Mouse (Mus musculus): ENCODE results near the gene Nelfe. TPM values are rescaled to one million over a fixed set of nuclear protein-coding genes. Genes with fewer than 3 reads are reported as not detected.
"Not testable (repeated sequence)": the region's sequence is repeated elsewhere in the genome, so short reads cannot be mapped to it uniquely, and the experiment has no call there.

Nelfe gene
- 10 to 100 TPM in 1 of 2 experiments, 1 to 10 TPM in 1; 9.7 to 13.4 TPM for total RNA-seq (2021)
- long read RNA-seq, experiment 1, partial matches to known transcripts = 1 of 4 reads
- long read RNA-seq, experiment 1, other reads (novel, unspliced or antisense) = 0 of 4 reads
- long read RNA-seq, experiment 2, partial matches to known transcripts = 1 of 9 reads
- long read RNA-seq, experiment 2, other reads (novel, unspliced or antisense) = 0 of 9 reads

DNA sequence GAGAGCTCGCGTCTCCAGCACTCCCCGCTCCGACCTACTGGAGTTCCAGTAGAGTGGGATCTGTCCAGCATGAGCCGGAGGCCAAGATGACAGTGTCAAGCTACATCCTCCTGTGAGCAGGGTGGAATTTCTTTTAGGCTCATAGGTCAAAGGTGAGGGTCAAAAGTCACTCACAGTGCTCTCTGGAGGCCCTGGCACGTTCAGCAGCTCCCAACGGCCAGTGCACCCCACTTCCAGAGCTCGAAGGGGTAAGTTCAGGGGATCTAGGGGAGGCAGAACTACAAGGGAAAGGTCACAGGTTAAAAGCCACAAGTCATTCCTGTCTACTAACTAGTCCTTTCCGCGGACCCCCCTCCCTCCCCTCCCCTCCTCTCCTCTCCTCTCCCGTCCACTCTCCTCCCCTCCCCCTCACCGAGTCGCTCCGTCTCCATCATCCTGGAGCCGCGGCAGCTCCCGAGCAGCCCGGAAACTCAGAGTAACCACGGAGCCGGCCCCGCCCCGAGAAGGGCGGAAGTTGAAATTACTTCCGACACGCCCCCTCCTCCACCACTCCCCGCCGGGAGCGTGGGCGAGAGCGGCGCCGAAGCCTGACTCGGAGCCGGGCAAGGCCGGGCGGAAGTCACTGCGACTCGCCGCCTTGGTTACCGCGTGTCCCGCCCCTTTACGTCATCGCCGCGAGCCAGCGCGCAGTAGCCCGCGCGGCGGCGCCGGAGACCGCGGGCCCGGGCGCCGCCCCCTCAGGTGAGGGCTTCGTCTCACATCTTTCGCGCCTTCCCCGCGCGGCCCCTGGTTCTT, at the start of gene Nelfe, which contains the start of gene Skiv2l:
Nelfe (plus strand) TSS at position 670 of the 795 bp plus-strand sequence.
Skiv2l (minus strand) TSS at position 489 of the 795 bp plus-strand sequence.
- intact Hi-C loops (cut with DNase I; ENCODE audit: low total_unique reads) = loop anchor here (5.0 to 10.0 kb wide), 2 partner anchors 42 to 135 kb away; partner anchors contain the start of gene Lsm2
- peak; percentile 99 for DNase-seq

DNA sequence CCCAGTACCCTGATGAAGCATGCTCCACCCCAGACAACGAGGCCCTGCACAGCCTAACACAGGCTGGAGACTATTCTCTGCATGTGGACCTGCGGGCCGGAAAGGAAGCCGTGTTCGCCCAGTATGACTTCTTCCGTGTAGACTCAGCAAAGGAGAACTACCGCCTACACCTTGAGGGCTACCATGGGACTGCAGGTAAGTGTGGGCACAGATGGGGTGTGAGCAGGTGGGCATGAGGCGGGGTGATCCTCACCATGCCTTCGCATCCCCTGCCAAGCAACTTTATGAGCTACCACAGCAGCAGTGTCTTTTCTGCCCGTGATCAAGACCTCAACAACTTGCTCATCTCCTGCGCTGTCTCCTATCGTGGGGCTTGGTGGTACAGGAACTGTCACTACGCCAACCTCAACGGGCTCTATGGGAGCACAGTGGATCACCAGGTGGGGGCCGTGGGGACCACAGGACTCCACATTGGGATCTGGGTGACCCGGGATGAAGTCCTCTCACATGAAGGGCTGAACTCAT, 49.3 kb upstream of the Nelfe start:
- intact Hi-C loops (cut with DNase I; ENCODE audit: low total_unique reads) = loop anchor here (10.0 kb wide), 1 partner anchor 76 kb away; no protein-coding TSS in a partner anchor

DNA sequence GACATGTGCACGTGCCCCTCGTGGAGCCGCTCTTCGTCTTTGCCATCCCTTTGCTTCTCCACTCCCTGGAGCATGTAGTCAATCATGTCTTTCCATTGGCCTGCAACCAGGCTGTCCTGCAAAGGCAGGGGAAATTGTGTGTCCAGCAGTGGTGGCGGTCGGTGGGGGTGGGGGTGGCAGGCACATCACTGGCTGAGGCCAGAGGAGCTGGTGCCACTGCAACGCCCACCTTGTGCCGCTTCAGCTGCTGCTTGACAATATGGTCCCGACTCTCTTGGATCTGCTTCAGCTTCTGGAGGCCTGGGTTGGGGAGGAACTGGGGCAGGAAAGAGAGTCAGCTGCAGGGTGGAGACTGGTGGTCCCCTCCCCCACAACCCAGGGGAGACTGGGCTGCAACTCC, 47.4 kb upstream of the Nelfe start:
- DNase-seq = not testable (repeated sequence)
- intact Hi-C loops (cut with DNase I; ENCODE audit: low total_unique reads) = loop anchor here (10.0 kb wide), 1 partner anchor 78 kb away; no protein-coding TSS in a partner anchor

More for the DNA sequence above, 49.3 kb upstream of the Nelfe start:
- not testable (repeated sequence) for DNase-seq

DNA sequence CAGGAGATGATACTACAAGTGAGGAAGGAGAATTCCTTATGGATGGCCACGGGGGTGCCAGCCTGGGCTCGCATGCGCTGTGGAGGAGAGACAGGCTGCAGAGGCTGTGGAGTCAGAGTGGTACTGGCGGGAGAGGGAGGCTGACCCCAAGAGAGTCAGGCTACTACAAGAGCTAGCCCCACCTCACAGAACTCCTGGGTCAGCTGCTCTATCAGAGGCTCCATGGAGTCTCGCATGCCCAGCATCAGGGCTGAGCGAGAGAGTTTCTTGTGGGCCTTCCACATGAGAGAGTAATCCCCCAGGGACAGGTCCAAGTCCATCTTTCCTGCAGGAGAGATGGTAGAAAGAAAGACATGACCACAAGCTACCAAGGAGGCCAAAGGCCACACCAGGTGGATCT, 46.8 kb upstream of the Nelfe start:
- DNase-seq = not testable (repeated sequence)
- intact Hi-C loops (cut with DNase I; ENCODE audit: low total_unique reads) = loop anchor here (10.0 kb wide), 1 partner anchor 79 kb away; no protein-coding TSS in a partner anchor

DNA sequence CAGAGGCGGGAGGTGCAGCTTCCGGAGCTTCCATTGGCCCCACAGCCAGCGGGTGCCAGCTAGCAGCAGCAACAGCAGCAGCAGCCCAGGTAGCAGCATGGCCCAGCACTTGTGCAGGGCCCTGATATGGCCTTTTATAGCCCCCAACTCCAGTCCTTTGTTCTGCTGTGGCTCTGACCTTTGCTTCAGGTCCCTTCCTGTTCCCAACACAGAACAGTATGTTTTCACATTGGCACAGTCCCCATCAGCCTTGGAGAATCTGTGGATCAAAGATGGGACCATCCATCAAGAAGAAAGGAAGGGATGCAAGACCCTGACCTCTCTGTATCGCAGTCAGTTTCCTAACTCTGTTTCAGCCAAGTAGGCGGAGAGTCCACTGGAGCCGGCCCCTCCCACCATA, 45.9 kb upstream of the Nelfe start, which contains the start of gene Cyp21a1:
Cyp21a1 (minus strand) TSS at position 261 of the 400 bp plus-strand sequence.
- not testable (repeated sequence) for DNase-seq
- intact Hi-C loops (cut with DNase I; ENCODE audit: low total_unique reads) = loop anchor here (10.0 kb wide), 1 partner anchor 80 kb away; no protein-coding TSS in a partner anchor

DNA sequence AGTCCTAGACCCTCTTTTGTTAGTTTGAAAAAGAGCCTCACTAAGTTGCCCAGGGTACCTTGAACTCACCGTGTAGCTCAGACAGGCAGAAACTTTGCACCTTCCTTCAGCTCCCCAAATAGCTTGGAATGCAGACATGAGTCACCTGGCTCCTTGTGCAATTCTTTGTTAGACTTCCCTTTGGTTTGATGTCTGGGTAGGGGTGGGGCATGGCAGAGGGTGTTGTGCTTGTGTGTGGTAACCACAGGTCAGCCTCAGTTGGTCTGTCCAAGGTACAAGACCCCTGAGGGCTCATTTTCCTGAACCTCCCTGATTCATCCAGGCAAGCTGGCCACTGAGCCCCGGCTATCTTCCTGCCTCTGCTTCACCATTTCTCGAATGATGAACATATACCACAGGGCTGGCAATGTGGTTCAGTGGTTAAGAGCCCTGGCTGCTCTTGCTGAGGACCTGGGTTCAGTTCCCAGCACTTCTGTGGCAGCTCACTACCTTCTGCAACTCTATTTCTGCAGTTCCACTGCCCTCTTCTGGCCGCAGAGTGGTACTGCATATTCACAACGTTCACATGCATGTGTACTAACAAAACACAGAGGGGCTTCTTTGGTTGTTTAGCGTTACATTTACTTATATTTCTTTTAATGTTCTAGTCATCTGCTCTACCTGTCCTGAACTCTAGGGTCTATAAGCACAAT, 45.2 kb upstream of the Nelfe start:
- intact Hi-C loops (cut with DNase I; ENCODE audit: low total_unique reads) = loop anchor here (10.0 kb wide), 1 partner anchor 80 kb away; no protein-coding TSS in a partner anchor
- no peak for DNase-seq

DNA sequence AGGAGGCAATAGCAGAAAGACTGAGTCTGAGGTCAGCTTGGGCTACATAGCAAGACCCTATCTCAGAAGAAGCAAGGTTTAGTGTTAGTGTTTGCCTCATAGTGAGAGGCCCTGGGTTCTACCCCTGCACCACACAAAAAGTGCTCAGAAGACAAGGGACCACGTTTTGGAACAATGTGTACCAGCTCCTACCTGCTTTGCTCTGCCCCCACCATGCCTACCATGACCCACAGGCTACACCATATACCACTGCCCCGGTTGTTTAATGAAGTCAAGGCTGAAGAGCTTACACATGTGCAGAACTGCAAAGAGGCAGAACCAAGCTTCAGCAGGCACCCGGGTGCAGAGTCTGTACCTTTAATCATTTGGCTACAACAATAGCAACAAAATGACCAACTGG, 43.0 kb upstream of the Nelfe start:
- no peak for DNase-seq
- intact Hi-C loops (cut with DNase I; ENCODE audit: low total_unique reads) = loop anchor here (10.0 kb wide), 1 partner anchor 82 kb away; no protein-coding TSS in a partner anchor

DNA sequence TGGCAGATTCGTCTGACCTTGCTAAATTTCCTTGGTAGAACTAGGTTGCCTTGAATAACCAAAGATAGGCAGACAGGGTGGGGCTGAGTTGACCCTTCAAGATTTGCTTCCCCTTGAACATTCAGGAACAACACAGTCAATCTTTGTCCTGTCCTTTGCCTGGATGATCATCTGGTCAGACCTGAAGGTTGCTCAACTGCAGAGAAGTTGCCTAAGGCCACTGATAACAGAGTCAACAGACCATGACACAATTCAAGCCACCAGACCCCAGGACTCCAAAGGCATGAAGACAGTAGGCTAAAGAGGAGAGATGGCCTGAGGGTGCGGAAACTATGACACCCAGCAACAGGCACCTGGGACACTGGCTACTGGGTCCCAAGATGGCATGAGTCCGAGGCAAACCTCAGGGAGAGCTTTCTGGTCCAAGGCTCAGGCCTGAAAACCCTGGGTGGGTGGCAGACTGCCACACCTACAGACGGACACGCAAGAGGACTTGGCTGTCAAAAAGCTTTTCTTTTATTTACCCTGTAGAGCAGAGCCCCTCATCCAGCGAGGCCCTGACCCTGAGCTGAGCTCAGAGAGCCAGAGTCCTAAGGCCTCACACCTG, 41.5 kb upstream of the Nelfe start:
- DNase-seq = no peak
- intact Hi-C loops (cut with DNase I; ENCODE audit: low total_unique reads) = loop anchor here (10.0 kb wide), 1 partner anchor 84 kb away; no protein-coding TSS in a partner anchor

DNA sequence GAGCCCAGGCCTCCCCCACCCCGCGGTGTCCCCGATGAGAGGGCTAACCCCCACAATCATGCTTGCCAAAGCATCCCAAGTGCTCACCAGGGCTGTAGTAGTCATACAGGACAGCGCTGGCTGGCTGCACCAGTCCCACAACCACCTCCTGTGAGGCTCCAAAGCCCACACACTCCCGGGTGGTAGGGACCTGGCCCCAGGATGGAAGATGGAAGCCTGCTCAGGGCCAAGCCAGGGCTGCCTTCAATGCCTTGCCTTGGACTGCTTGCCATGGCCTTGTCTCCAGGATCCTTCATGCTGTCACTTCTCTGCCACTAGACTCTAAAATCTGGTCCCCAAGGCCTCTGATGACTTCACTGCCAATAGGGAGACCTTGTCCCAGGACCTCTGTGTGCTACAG, 39.8 kb upstream of the Nelfe start:
- intact Hi-C loops (cut with DNase I; ENCODE audit: low total_unique reads) = loop anchor here (5.0 kb wide), 1 partner anchor 158 kb away; no protein-coding TSS in a partner anchor

DNA sequence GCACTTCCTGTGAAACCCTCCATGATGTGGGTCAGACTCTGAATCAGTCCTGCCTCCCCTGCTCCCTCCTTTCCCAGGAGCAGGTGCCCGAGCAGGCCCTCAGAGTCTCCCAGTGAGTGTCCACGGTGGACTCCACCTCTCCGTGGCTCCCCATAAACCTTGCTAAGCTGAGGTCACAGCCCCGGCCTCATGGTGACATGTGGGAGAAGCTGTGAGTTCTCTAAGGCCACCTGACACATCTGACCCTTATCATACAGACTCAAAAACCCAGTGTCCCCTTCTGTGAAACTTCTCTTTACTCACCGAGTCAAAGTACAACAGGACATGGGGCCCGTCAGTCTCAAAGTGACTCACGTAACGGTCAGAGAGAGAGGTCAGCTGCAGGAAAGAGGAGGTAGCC, 39.4 kb upstream of the Nelfe start:
- not testable (repeated sequence) for DNase-seq
- intact Hi-C loops (cut with DNase I; ENCODE audit: low total_unique reads) = loop anchor here (5.0 kb wide), 1 partner anchor 159 kb away; no protein-coding TSS in a partner anchor

More for the DNA sequence above, 39.8 kb upstream of the Nelfe start:
- DNase-seq = not testable (repeated sequence)

DNA sequence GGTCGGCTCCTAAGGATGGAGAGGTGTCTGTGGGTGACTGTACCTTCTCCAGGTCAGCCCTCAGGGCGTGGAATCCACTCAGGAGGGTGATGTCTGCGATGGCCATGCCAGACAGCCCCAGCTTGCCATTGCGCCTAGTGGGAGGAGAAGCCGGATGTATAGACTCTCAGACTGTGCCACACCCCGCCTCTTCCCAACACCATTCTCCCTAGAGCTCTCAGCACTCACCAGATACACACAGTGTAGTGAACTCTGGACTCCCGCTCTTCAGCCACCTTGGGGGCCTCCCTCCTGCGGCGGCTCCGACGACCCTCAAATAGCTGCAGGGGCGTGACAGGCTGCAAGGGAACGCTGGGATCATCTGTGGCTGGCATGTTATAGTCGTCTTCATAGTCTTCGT, 38.9 kb upstream of the Nelfe start:
- no peak for DNase-seq
- intact Hi-C loops (cut with DNase I; ENCODE audit: low total_unique reads) = loop anchor here (5.0 kb wide), 1 partner anchor 159 kb away; no protein-coding TSS in a partner anchor

DNA sequence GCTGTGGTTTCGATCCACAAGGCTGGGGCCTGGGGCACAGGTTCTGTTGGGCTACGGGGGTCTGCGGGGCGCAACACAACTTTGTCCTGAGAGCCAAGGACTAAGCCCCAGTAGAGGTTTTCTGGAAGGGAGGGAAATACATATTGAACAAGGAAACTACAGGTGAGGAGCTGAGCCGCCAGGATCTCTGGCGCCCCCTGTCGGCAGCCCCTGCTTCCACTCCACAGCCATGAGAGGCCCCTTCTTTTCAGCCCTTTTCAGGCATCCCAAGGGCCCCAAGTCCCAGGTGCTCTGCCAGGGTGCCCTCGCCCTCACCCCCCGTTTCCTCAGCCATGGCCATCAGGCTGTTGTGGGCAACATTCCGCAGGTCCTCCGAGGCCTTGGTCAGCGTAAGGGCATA, 36.4 kb upstream of the Nelfe start:
- intact Hi-C loops (cut with DNase I; ENCODE audit: low total_unique reads) = loop anchor here (5.0 kb wide), 1 partner anchor 161 kb away; no protein-coding TSS in a partner anchor
- DNase-seq = peak; percentile 25

DNA sequence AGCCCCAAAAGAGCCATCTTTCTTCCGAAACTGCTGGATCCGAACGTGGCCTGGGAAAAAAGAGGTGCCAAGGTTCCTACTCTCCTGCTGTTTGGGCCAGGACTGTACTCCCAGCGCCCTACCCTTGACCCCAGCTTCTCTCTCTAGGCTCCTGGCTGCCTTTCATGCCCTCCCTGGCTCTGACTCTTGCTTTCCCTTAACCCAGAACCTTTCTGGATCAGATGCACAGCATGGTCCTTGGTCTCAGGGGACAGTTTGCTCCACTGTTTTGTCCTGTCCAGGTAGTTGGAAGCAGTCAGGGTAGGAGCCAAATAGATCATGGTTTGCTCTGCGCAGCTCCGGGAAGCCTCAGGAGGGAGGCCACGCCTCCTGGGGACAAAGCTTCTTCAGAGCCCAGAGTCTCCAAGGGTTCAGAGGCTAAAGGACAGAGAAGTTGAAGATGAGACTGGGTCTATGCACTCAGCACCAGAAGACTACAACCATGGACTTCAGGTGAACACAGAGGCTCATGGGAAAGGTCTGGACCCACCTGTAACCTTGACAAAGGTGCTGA, 35.3 kb upstream of the Nelfe start:
- no peak for DNase-seq
- intact Hi-C loops (cut with DNase I; ENCODE audit: low total_unique reads) = loop anchor here (5.0 kb wide), 1 partner anchor 163 kb away; no protein-coding TSS in a partner anchor

DNA sequence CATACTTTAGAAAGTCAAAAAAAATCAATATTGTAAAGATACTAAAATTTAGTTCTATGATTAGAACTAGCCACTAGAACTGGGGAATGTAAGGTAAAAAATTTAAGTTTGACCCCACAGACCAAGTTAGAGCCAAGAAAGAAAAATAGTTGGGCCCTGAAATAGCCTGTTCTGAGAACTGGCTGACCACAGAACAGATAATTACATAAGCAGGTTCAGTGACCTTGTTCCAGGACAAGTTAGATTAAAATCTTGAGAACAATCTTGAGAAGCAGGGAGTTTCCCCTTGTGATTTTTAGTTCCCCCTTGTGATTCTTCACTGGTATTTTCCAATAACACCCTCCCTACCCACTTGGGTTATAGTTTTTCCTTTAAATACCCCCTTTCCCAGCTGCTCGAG, 19.4 kb upstream of the Nelfe start:
- intact Hi-C loops (cut with DNase I; ENCODE audit: low total_unique reads) = not testable (repeated sequence)

DNA sequence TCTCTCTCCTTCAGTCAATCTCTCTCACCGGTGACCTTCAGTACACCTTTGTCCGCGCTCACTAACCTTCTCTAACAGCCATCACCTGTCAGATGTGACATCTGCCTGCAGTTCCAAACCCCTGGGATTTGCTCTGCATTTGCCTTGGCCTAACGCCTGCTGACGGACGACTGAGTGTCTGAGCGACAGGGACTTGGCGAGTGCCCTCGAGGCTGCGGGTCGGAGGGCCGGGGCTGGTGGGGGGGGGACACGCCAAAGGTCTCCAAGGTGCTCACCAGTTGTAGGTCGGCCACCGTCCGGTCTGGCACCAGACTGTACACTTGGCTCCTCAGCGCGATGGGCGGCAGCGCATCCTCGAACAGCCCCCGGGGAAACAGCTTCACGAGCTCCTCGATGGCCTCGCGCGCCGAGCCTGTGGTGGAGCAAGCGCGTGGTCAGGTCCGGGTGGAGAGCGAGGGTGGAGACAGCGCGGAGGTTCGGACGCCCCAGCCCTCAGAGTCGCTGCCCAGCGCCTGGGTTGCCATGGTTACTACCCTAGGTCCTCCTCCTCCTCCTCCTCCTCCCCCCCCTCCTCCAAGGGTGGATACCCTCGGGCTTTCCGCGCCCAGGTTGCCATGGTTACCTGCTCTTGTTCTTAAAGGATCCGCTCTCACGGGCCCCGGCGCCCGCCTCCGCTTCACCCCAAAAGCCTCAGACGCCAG, 13.9 kb upstream of the Nelfe start:
- DNase-seq = no peak
- intact Hi-C loops (cut with DNase I; ENCODE audit: low total_unique reads) = no loop called here

More for the DNA sequence above, 19.4 kb upstream of the Nelfe start:
- not testable (repeated sequence) for DNase-seq

DNA sequence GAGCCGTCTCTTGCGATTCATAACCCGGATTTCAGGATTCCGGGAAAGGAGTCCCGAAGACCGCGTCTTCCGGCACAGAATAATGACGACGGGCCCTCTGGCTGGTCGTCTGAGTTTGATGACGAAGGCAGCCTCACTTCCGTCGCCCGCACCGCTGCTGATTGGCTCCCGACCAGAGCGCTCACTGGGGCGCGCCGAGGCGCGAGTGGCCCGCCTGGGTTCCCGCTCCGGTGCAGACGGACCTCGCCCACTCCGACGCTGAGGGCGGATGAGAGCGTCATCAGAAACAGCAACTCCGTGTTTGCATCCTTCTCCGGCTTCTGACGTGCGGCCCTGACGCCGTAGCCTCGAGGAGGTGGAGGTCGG, 13.4 kb upstream of the Nelfe start, which contains the start of the genes Stk19 and Dxo:
Stk19 (minus strand) TSS at position 90 of the 366 bp plus-strand sequence.
Dxo (plus strand) TSS at position 164 of the 366 bp plus-strand sequence.
- intact Hi-C loops (cut with DNase I; ENCODE audit: low total_unique reads) = no loop called here
- peak; percentile 95 for DNase-seq

All from gastrocnemius, postnatal 14 days (tissue).